Mouse (Mus musculus) heart, embryonic 14.5 days (tissue): ENCODE measurements around the gene Tbx1. TPM values are rescaled to one million over a fixed set of nuclear protein-coding genes. Genes with fewer than 3 reads are reported as not detected.

Experiments used
- ATAC-seq: fragments of 200-750 bp; cut with Nextera tagmentation; 2 replicates; pipeline ENCODE4 v1.8.0; 2017; ENCODE audit warnings: low read depth, moderate TSS enrichment; ENCODE audit not compliant: insufficient number of reproducible peaks, insufficient read depth, low FRiP score
- H3K27ac ChIP-seq, 2 experiments: fragments of 200-500 bp in 1 of 2; fragments of 300-500 bp in 1 of 2; sonication (generic) in 1 of 2; replicated peaks in 1 of 2; 2 replicates each; pipeline ENCODE4 v1.5.1; 2012 to 2014; ENCODE audit warnings: low read depth in 2 of 2, low read length in 2 of 2, control low read depth in 1 of 2, mild to moderate bottlenecking in 1 of 2, mixed read lengths in 1 of 2; ENCODE audit not compliant: control insufficient read depth in 1 of 2, insufficient read depth in 1 of 2
- H3K27me3 ChIP-seq: fragments of 300-500 bp; sonication (generic); 2 replicates; pipeline ENCODE4 v1.6.1; 2014; ENCODE audit warnings: mild to moderate bottlenecking, low read length, control low read depth; ENCODE audit not compliant: control insufficient read depth, insufficient read depth
- H3K36me3 ChIP-seq: fragments of 300-500 bp; sonication (generic); 2 replicates; pipeline ENCODE4 v1.6.1; 2014; ENCODE audit warnings: mild to moderate bottlenecking, control low read depth, low read length, mixed read lengths; ENCODE audit not compliant: control insufficient read depth, insufficient read depth
- H3K4me1 ChIP-seq, 2 experiments: fragments of 200-500 bp in 1 of 2; fragments of 300-500 bp in 1 of 2; sonication (generic) in 1 of 2; 2 replicates each; pipeline ENCODE4 v1.6.1; 2012 to 2014; ENCODE audit warnings: low read length in 2 of 2, control low read depth in 1 of 2, mixed read lengths in 1 of 2; ENCODE audit not compliant: control insufficient read depth in 2 of 2, insufficient read depth in 2 of 2
- H3K4me2 ChIP-seq: fragments of 300-500 bp; sonication (generic); 2 replicates; pipeline ENCODE4 v1.6.1; 2014; ENCODE audit warnings: mild to moderate bottlenecking, low read length
- H3K4me3 ChIP-seq, 2 experiments: fragments of 200-500 bp in 1 of 2; fragments of 300-500 bp in 1 of 2; sonication (generic) in 1 of 2; 2 replicates each; pipeline ENCODE4 v1.5.1; 2012 to 2014; ENCODE audit warnings: low read length in 2 of 2, mild to moderate bottlenecking in 2 of 2, control low read depth in 1 of 2, low read depth in 1 of 2, moderate library complexity in 1 of 2; ENCODE audit not compliant: control insufficient read depth in 1 of 2, insufficient read depth in 1 of 2
- H3K9ac ChIP-seq: fragments of 300-500 bp; sonication (generic); 2 replicates; pipeline ENCODE4 v1.6.1; 2014; ENCODE audit warnings: mild to moderate bottlenecking, low read length
- H3K9me3 ChIP-seq: fragments of 300-500 bp; sonication (generic); 2 replicates; pipeline ENCODE4 v1.6.1; 2016; ENCODE audit warnings: low read length, control low read depth; ENCODE audit not compliant: control insufficient read depth
- WGBS: fragments of 180-500 bp; shearing (Covaris S2); extraction: QIAGEN DNeasy Blood & Tissue Kit; methylation state at CpG from one replicate; pipeline ENCODE4 v1.1.7; 2014; 5-methylcytosine and 5-hydroxymethylcytosine counted together
- polyA plus RNA-seq: library from polyadenylated mRNA; unstranded; fragments of >200 nt; fragmentation: Nextera tagmentation; extraction: Ambion mirVana; gene quantifications from 2 replicates; pipeline ENCODE4 v1.2.1, GENCODE M21; 2014

The Tbx1 gene
- polyA plus RNA-seq, 1 experiment from 2014 or later = 0.80 TPM

GRCm38 (mm10) chr16:18626376-18626878, 36.0 kb upstream of the Tbx1 start, which contains the start of gene Gm49601:
Gene Gm49601, minus strand, starts transcription at chr16:18626427.
- no peak for ATAC-seq
- under 1% methylated on average over 62 of the region's 65 CpGs for WGBS
- peak within 1 kb of the TSS; percentile 63 for H3K9ac ChIP-seq
- H3K4me2 ChIP-seq = peak within 1 kb of the TSS; percentile 77
- H3K27me3 ChIP-seq = peaks cover 84% of the 10 kb centered on the region
- no peaks in the 10 kb centered on the region for H3K9me3 ChIP-seq
- H3K4me3 ChIP-seq = peak within 1 kb of the TSS; percentile 49 to 52
- no peaks in the 10 kb centered on the region for H3K36me3 ChIP-seq
- H3K4me1 ChIP-seq = peaks cover 16 to 27% of the 10 kb centered on the region in 2 experiments; a peak in 3 of 4 replicates
- H3K27ac ChIP-seq = no peak within 1 kb of the TSS

DNA sequence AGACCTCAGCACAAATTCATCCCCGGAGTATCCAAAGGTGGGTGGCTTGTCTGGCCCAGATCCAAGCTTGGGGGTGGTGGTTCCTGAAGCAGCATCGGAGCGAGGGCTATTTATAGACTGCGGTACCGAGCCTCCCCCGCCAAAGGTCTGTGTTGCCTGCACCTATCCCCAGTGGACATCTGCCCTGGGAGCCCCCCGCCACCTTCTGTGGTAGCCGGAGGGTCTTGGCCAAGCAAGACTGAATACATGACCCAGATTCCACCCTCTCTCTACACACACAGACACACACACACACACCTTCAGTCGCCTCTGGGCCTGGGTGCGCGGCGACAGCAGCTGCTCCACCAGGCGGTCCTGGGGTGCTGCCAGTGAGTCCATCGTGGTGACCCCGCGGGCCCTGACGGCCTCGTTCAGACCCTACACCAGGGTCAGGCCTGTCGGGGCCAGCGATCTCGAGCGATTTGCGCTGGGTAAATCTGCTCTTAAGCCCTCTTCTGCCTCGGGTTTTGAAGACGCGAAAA, 35.4 kb upstream of the Tbx1 start:
- Histone ChIP-seq H3K36me3 (no peaks in the 10 kb centered on the region), H3K4me1 (peaks cover 20 to 33% of the 10 kb centered on the region in 2 experiments; a peak in 3 of 4 replicates), H3K9ac (peak overlapping the region; percentile 63), H3K4me2 (peak overlapping the region; percentile 77), H3K27me3 (peaks cover 84% of the 10 kb centered on the region), H3K4me3 (peak overlapping the region; percentile 49 to 52), H3K9me3 (no peaks in the 10 kb centered on the region), H3K27ac (no peak overlapping the region)
- WGBS = 8% methylated on average over 26 of the region's 26 CpGs
- no peak for ATAC-seq

- no peak for ATAC-seq
- no peaks in the 10 kb centered on the region for H3K9me3 ChIP-seq
- H3K4me1 ChIP-seq = peaks cover 18 to 36% of the 10 kb centered on the region in 2 experiments; a peak in 3 of 4 replicates
- no peak overlapping the region for H3K4me2 ChIP-seq
- 42% methylated on average over 14 of the region's 14 CpGs for WGBS
- H3K4me3 ChIP-seq = no peak overlapping the region
- H3K27me3 ChIP-seq = peaks cover 85% of the 10 kb centered on the region
- no peak overlapping the region for H3K9ac ChIP-seq
- H3K36me3 ChIP-seq = no peaks in the 10 kb centered on the region
- H3K27ac ChIP-seq = no peak overlapping the region
Observed at GRCm38 (mm10) chr16:18625097-18625496, 34.6 kb upstream of the Tbx1 start.

- H3K4me1 ChIP-seq = peaks cover 17 to 36% of the 10 kb centered on the region in 2 experiments; a peak in 3 of 4 replicates
- no peak overlapping the region for H3K9ac ChIP-seq
- no peaks in the 10 kb centered on the region for H3K36me3 ChIP-seq
- WGBS = 35% methylated on average over 15 of the region's 15 CpGs
- no peak overlapping the region for H3K4me3 ChIP-seq
- peaks cover 90% of the 10 kb centered on the region for H3K27me3 ChIP-seq
- H3K27ac ChIP-seq = no peak overlapping the region
- H3K4me2 ChIP-seq = no peak overlapping the region
- H3K9me3 ChIP-seq = no peaks in the 10 kb centered on the region
- ATAC-seq = no peak
Observed at GRCm38 (mm10) chr16:18624641-18625040, 34.2 kb upstream of the Tbx1 start.

- Histone ChIP-seq H3K4me3 (no peak overlapping the region), H3K9me3 (no peaks in the 10 kb centered on the region), H3K27me3 (peaks cover 94% of the 10 kb centered on the region), H3K4me1 (peaks cover 17 to 35% of the 10 kb centered on the region in 2 experiments; a peak in 3 of 4 replicates), H3K4me2 (no peak overlapping the region), H3K27ac (no peak overlapping the region), H3K36me3 (no peaks in the 10 kb centered on the region), H3K9ac (no peak overlapping the region)
- ATAC-seq = no peak
- WGBS = 41% methylated on average over 15 of the region's 15 CpGs
Observed at GRCm38 (mm10) chr16:18623751-18624540, 33.5 kb upstream of the Tbx1 start.

DNA sequence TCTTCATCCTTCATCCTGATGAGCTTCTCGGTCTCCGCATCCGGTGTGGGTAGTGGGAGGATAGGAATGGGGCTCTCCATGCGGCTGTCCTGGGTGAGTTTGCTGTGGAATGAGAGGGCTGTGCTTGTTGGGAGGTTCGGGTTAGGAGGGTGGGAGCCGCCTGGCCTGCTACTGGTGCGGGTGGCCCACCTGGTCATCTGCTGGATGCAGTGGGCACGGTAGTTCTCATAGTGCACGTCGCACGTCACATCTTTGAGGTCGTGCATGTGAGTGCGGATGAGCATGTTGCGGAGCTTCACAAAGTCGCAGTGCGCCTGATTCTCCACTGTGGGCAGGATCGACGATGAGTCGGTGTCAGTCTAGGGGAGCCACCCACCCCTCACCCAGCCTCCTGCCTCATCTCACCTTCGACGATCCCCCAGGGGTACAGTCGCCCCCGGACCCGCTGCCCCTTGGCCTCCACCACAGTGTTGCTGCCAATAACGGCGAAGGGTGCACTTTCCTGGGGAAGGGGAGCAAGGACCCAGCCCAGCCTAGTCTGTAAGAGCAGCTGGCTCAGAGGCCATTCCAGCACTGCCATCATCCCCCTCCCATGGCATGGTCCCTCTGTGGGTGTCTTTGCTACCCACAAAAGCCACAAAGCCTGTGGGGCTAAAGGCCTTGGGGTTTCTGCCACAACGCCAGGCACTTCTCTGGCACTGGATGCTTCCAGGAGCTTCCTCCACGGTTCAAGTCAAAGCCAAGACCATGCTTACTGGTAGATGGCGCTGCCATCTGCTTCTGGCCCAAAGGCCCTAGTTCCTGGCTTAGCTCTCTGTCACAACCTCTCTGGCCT, 32.7 kb upstream of the Tbx1 start:
- H3K9ac ChIP-seq = no peak overlapping the region
- no peak overlapping the region for H3K4me3 ChIP-seq
- H3K36me3 ChIP-seq = no peaks in the 10 kb centered on the region
- no peaks in the 10 kb centered on the region for H3K9me3 ChIP-seq
- peaks cover 95% of the 10 kb centered on the region for H3K27me3 ChIP-seq
- H3K27ac ChIP-seq = no peak overlapping the region
- H3K4me2 ChIP-seq = no peak overlapping the region
- WGBS = 23% methylated on average over 29 of the region's 29 CpGs
- peaks cover 17 to 32% of the 10 kb centered on the region in 2 experiments; a peak in 3 of 4 replicates for H3K4me1 ChIP-seq
- ATAC-seq = no peak

GRCm38 (mm10) chr16:18622019-18622418, 31.5 kb upstream of the Tbx1 start, which contains the start of gene Gp1bb:
Gene Gp1bb, minus strand, starts transcription at chr16:18622403.
- WGBS = 11% methylated on average over 17 of the region's 17 CpGs

More at GRCm38 (mm10) chr16:18622019-18622418, 31.5 kb upstream of the Tbx1 start, which contains the start of gene Gp1bb:
- Histone ChIP-seq H3K9me3 (no peaks in the 10 kb centered on the region), H3K4me2 (peak within 1 kb of the TSS; percentile 96), H3K27ac (no peak within 1 kb of the TSS), H3K27me3 (peaks cover 93% of the 10 kb centered on the region), H3K9ac (peak within 1 kb of the TSS; percentile 56), H3K36me3 (no peaks in the 10 kb centered on the region), H3K4me1 (peaks cover 19 to 36% of the 10 kb centered on the region in 2 experiments; a peak in 3 of 4 replicates), H3K4me3 (peak within 1 kb of the TSS; percentile 48 to 53)
- ATAC-seq = no peak
